Mouse (Mus musculus): ENCODE results near the gene Ambra1. TPM values are rescaled to one million over a fixed set of nuclear protein-coding genes. Genes with fewer than 3 reads are reported as not detected.

Ambra1 gene
- 30.2 TPM for polyA plus RNA-seq (2015; fragmentation: Illumina TruSeq; extraction: RNeasy Lipid Tissue Mini Kit (QIAGEN cat#74804); ENCODE audit: low read depth, low replicate concordance)

GRCm38 (mm10) chr2:91729971-91730821 lies at the start of gene Ambra1:
Gene Ambra1 (plus strand): TSS chr2:91730134.

GRCm38 (mm10) chr2:91710272-91711234 lies 19.4 kb upstream of the Ambra1 start, which contains the start of the genes Atg13 and Harbi1:
Gene Atg13 (minus strand): TSS chr2:91710576.
Gene Harbi1 (plus strand): TSS chr2:91710852.

GRCm38 (mm10) chr2:91926949-91927348 lies 197.0 kb downstream of the Ambra1 start, which contains the start of gene Chrm4:
Gene Chrm4 (plus strand): TSS chr2:91927249.

GRCm38 (mm10) chr2:91932160-91932711 lies 202.3 kb downstream of the Ambra1 start, which contains the start of gene Mdk:
Gene Mdk (minus strand): TSS chr2:91932297.

GRCm38 (mm10) chr2:91945483-91945882 lies 215.5 kb downstream of the Ambra1 start, which contains the start of gene Gm9821:
Gene Gm9821 (plus strand): TSS chr2:91945703.

Other genes starting within 250 kb of the Ambra1 start
- 67.3 TPM for gene Ckap5, start 203.4 kb upstream of the Ambra1 start, polyA plus RNA-seq (2015; fragmentation: Illumina TruSeq; extraction: RNeasy Lipid Tissue Mini Kit (QIAGEN cat#74804); ENCODE audit: low read depth, low replicate concordance)
- gene F2, start 93.7 kb upstream of the Ambra1 start, polyA plus RNA-seq (2015; fragmentation: Illumina TruSeq; extraction: RNeasy Lipid Tissue Mini Kit (QIAGEN cat#74804); ENCODE audit: low read depth, low replicate concordance), result not detected
- gene Zfp408, start 80.3 kb upstream of the Ambra1 start, polyA plus RNA-seq (2015; fragmentation: Illumina TruSeq; extraction: RNeasy Lipid Tissue Mini Kit (QIAGEN cat#74804); ENCODE audit: low read depth, low replicate concordance), result 8.0 TPM
- gene Arhgap1, start 80.3 kb upstream of the Ambra1 start, polyA plus RNA-seq (2015; fragmentation: Illumina TruSeq; extraction: RNeasy Lipid Tissue Mini Kit (QIAGEN cat#74804); ENCODE audit: low read depth, low replicate concordance), result 54.4 TPM
- gene Atg13, start 19.6 kb upstream of the Ambra1 start, polyA plus RNA-seq (2015; fragmentation: Illumina TruSeq; extraction: RNeasy Lipid Tissue Mini Kit (QIAGEN cat#74804); ENCODE audit: low read depth, low replicate concordance), result 78.6 TPM
- gene Harbi1, start 19.3 kb upstream of the Ambra1 start, polyA plus RNA-seq (2015; fragmentation: Illumina TruSeq; extraction: RNeasy Lipid Tissue Mini Kit (QIAGEN cat#74804); ENCODE audit: low read depth, low replicate concordance), result 11.6 TPM
- gene Chrm4, start 197.1 kb downstream of the Ambra1 start, polyA plus RNA-seq (2015; fragmentation: Illumina TruSeq; extraction: RNeasy Lipid Tissue Mini Kit (QIAGEN cat#74804); ENCODE audit: low read depth, low replicate concordance), result 24.9 TPM
- 34.4 TPM for gene Mdk, start 202.2 kb downstream of the Ambra1 start, polyA plus RNA-seq (2015; fragmentation: Illumina TruSeq; extraction: RNeasy Lipid Tissue Mini Kit (QIAGEN cat#74804); ENCODE audit: low read depth, low replicate concordance)
- not detected for gene Gm9821, start 215.6 kb downstream of the Ambra1 start, polyA plus RNA-seq (2015; fragmentation: Illumina TruSeq; extraction: RNeasy Lipid Tissue Mini Kit (QIAGEN cat#74804); ENCODE audit: low read depth, low replicate concordance)
- 345 TPM for gene Dgkz, start 245.7 kb downstream of the Ambra1 start, polyA plus RNA-seq (2015; fragmentation: Illumina TruSeq; extraction: RNeasy Lipid Tissue Mini Kit (QIAGEN cat#74804); ENCODE audit: low read depth, low replicate concordance)

Measured in brain, adult 10 weeks (tissue).